Mouse (Mus musculus) intestine, embryonic 15.5 days (tissue): ENCODE data around the gene Fbxl18. TPM values are rescaled to one million over a fixed set of nuclear protein-coding genes. Genes with fewer than 3 reads are reported as not detected.
"Not testable (repeated sequence)": the region's sequence is repeated elsewhere in the genome, so short reads cannot be mapped to it uniquely, and the experiment has no call there.

Experiments used
- ATAC-seq: fragments of 200-750 bp; cut with Nextera tagmentation; 2 replicates; pipeline ENCODE4 v1.8.0; 2017; ENCODE audit warnings: moderate TSS enrichment, moderate library complexity
- H3K27ac ChIP-seq: fragments of 300-500 bp; sonication (generic); 2 replicates; pipeline ENCODE4 v1.5.1; 2015; ENCODE audit warnings: mild to moderate bottlenecking, inconsistent platforms
- H3K27me3 ChIP-seq: fragments of 300-500 bp; sonication (generic); replicated peaks from 2 replicates; pipeline ENCODE4 v1.6.1; 2015; ENCODE audit warnings: inconsistent platforms
- H3K36me3 ChIP-seq: fragments of 300-500 bp; sonication (generic); 2 replicates; pipeline ENCODE4 v1.6.1; 2015; ENCODE audit warnings: inconsistent platforms
- H3K4me1 ChIP-seq: fragments of 300-500 bp; sonication (generic); replicated peaks from 2 replicates; pipeline ENCODE4 v1.6.1; 2015; ENCODE audit warnings: inconsistent platforms
- H3K4me2 ChIP-seq: fragments of 300-500 bp; sonication (generic); replicated peaks from 2 replicates; pipeline ENCODE4 v1.6.1; 2015; ENCODE audit warnings: mild to moderate bottlenecking, inconsistent platforms
- H3K4me3 ChIP-seq: fragments of 300-500 bp; sonication (generic); replicated peaks from 2 replicates; pipeline ENCODE4 v1.5.1; 2015; ENCODE audit warnings: inconsistent platforms
- H3K9ac ChIP-seq: fragments of 300-500 bp; sonication (generic); 2 replicates; pipeline ENCODE4 v1.6.1; 2015; ENCODE audit warnings: inconsistent platforms
- H3K9me3 ChIP-seq: fragments of 300-500 bp; sonication (generic); 2 replicates; pipeline ENCODE4 v1.6.1; 2016; ENCODE audit warnings: inconsistent platforms
- WGBS: fragments of 180-500 bp; shearing (Covaris S2); methylation state at CpG from one replicate; pipeline ENCODE4 v1.1.7; 2015; 5-methylcytosine and 5-hydroxymethylcytosine counted together
- polyA plus RNA-seq: library from polyadenylated mRNA; unstranded; fragments of >200 nt; fragmentation: Nextera tagmentation; extraction: Ambion mirVana; gene quantifications from 2 replicates; pipeline ENCODE4 v1.2.1, GENCODE M21; 2015

Fbxl18 gene
- polyA plus RNA-seq, 1 experiment from 2014 or later, result 11.4 TPM

- no peaks in the 10 kb centered on the region for H3K27me3 ChIP-seq
- H3K4me1 ChIP-seq, result peaks cover 11% of the 10 kb centered on the region
- no peak overlapping the region for H3K9ac ChIP-seq
- WGBS, result 67% methylated on average over 6 of the region's 6 CpGs
- no peaks in the 10 kb centered on the region for H3K9me3 ChIP-seq
- H3K36me3 ChIP-seq, result no peaks in the 10 kb centered on the region; the same call in 1 of the 2 replicates
- no peak overlapping the region for H3K4me2 ChIP-seq
- ATAC-seq, result no peak
- no peak overlapping the region for H3K4me3 ChIP-seq
- no peak overlapping the region for H3K27ac ChIP-seq
Measured at GRCm38 (mm10) chr5:142891396-142891795, 3.8 kb downstream of the Fbxl18 start.

- H3K9ac ChIP-seq, H3K27ac ChIP-seq, H3K4me1 ChIP-seq, ATAC-seq, H3K4me3 ChIP-seq, H3K4me2 ChIP-seq, H3K9me3 ChIP-seq, H3K27me3 ChIP-seq: not testable (repeated sequence)
- WGBS, result 91% methylated on average over 3 of the region's 3 CpGs
- peaks cover 16% of the 10 kb centered on the region for H3K36me3 ChIP-seq
Measured at GRCm38 (mm10) chr5:142887533-142887932, 7.7 kb downstream of the Fbxl18 start.

DNA sequence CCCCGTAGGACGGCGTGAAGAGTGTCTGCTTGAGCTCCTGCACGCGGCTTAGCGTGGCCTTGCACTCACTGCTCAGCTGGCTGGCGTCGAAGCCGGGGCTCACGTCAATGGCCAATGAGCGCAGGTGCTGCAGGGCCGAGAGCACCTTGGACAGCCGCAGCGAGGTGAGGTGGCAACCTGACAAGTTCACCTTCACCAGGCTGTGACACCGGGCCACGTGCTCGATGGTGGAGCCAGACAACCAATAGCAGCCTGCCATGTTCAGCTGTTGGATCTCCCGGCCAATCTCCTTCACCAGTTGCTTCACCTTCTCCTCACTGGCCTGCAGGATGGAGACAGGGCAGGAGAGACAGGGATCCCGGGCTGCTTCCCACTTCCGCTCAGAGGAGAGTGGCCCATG is 8.5 kb downstream of the Fbxl18 start:
- Histone ChIP-seq H3K36me3 (peaks cover 16% of the 10 kb centered on the region), H3K27ac (no peak overlapping the region), H3K27me3 (no peaks in the 10 kb centered on the region), H3K4me2 (no peak overlapping the region), H3K4me3 (no peak overlapping the region), H3K9me3 (no peaks in the 10 kb centered on the region), H3K9ac (no peak overlapping the region), H3K4me1 (no peaks in the 10 kb centered on the region)
- WGBS, result 95% methylated on average over 20 of the region's 20 CpGs
- no peak for ATAC-seq

GRCm38 (mm10) chr5:142886181-142886580 is 9.0 kb downstream of the Fbxl18 start:
- Histone ChIP-seq H3K4me1 (0 out of 2 replicates have a peak, but pooled peaks cover 2% of the 10 kb centered on the region), H3K9me3 (no peaks in the 10 kb centered on the region), H3K9ac (no peak overlapping the region), H3K4me2 (no peak overlapping the region), H3K27me3 (no peaks in the 10 kb centered on the region), H3K27ac (no peak overlapping the region), H3K36me3 (peaks cover 16% of the 10 kb centered on the region), H3K4me3 (no peak overlapping the region)
- WGBS, result 94% methylated on average over 19 of the region's 19 CpGs
- ATAC-seq, result no peak

DNA sequence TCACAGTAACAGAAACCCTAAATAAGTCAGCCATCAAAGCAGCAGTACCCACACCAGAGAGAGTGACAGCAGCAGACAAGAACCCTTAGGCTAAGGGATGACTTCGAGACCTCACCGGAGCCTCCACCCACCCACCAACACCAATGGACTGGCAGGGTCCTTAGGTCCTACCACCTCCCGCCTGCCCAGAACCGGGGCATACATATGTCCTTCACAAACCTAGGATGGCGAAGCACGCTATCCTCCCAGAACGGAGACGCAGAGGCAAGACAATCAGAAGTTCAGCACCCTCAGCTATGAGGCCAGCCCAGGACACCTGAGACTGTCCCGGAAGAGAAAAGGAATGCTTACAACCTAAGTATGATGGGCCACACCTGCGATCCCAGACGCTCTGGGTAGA is 12.8 kb downstream of the Fbxl18 start:
- Histone ChIP-seq H3K9ac (no peak overlapping the region), H3K4me2 (no peak overlapping the region), H3K27ac (no peak overlapping the region), H3K4me3 (no peak overlapping the region), H3K9me3 (no peaks in the 10 kb centered on the region), H3K4me1 (peaks cover 9% of the 10 kb centered on the region; the same call in 1 of the 2 replicates), H3K27me3 (no peaks in the 10 kb centered on the region), H3K36me3 (peaks cover 22% of the 10 kb centered on the region)
- no peak for ATAC-seq
- WGBS, result 94% methylated on average over 11 of the region's 11 CpGs

DNA sequence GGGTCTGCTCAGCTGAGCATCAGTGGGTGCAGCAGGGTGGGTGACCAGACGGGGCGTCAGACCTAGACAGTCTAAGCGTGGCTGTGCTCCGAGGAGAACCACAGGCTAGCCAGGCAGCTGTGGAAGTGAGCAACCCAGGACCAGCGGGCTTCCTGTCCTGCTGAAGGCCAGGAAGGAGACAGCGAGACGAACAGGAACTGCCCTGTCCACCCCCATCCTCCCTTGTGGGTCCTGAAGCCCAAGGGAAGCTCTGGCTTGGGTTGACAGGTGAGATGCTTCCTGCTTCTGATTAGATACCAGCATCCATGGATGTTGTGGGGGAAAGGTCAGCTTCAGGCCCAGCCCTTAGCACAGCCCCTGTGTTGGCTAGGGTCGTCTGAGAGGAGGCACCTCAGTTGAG is 13.3 kb downstream of the Fbxl18 start:
- ATAC-seq, result no peak
- Histone ChIP-seq H3K36me3 (peaks cover 22% of the 10 kb centered on the region), H3K27me3 (no peaks in the 10 kb centered on the region), H3K9ac (no peak overlapping the region), H3K9me3 (no peaks in the 10 kb centered on the region), H3K4me3 (no peak overlapping the region), H3K27ac (peak overlapping the region; percentile 51; the same call in 1 of the 2 replicates), H3K4me1 (peaks cover 9% of the 10 kb centered on the region; the same call in 1 of the 2 replicates), H3K4me2 (no peak overlapping the region)
- WGBS, result 74% methylated on average over 8 of the region's 8 CpGs

- Histone ChIP-seq H3K9me3 (no peaks in the 10 kb centered on the region), H3K36me3 (peaks cover 27% of the 10 kb centered on the region), H3K4me2 (no peak overlapping the region), H3K27ac (peak overlapping the region; percentile 51; the same call in 1 of the 2 replicates), H3K4me3 (no peak overlapping the region), H3K27me3 (no peaks in the 10 kb centered on the region), H3K9ac (no peak overlapping the region; the same call in 1 of the 2 replicates), H3K4me1 (peaks cover 9% of the 10 kb centered on the region; the same call in 1 of the 2 replicates)
- ATAC-seq, result no peak
- WGBS, result 26% methylated on average over 13 of the region's 13 CpGs
Measured at GRCm38 (mm10) chr5:142880806-142881516, 14.3 kb downstream of the Fbxl18 start.

DNA sequence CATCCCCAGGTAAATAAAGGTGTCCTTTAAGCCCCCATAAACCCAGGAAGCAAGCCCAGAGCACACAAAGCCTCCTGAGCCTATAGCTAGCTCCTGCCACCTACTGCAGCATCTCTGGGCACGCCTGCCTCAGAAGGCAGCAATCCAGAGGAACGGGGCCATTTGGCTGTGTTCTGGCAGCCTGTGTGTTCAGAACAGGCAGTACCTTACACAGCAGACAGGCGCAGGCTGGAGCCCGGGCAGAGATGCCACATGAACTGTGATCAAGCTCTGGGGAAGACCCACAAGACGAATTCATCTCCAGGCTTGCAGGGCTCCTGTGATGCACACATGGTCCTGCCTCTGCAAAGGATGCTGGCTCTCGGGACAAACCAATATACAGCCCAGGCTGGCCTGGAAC is 15.0 kb downstream of the Fbxl18 start:
- no peak overlapping the region for H3K4me3 ChIP-seq
- no peak overlapping the region for H3K9ac ChIP-seq
- peaks cover 9% of the 10 kb centered on the region; the same call in 1 of the 2 replicates for H3K4me1 ChIP-seq
- ATAC-seq, result no peak
- no peaks in the 10 kb centered on the region for H3K27me3 ChIP-seq
- H3K36me3 ChIP-seq, result peaks cover 26% of the 10 kb centered on the region; the same call in 1 of the 2 replicates
- no peaks in the 10 kb centered on the region for H3K9me3 ChIP-seq
- 0 out of 2 replicates have a peak overlapping the region, but pooled peaks have one; percentile 51 for H3K27ac ChIP-seq
- WGBS, result 74% methylated on average over 6 of the region's 6 CpGs
- no peak overlapping the region for H3K4me2 ChIP-seq

- no peak overlapping the region for H3K4me2 ChIP-seq
- no peak overlapping the region for H3K4me3 ChIP-seq
- 64% methylated on average over 8 of the region's 8 CpGs for WGBS
- H3K9ac ChIP-seq, result no peak overlapping the region
- peaks cover 9% of the 10 kb centered on the region; the same call in 1 of the 2 replicates for H3K4me1 ChIP-seq
- H3K27me3 ChIP-seq, result no peaks in the 10 kb centered on the region
- no peak overlapping the region for H3K27ac ChIP-seq
- no peaks in the 10 kb centered on the region for H3K9me3 ChIP-seq
- peaks cover 26% of the 10 kb centered on the region; the same call in 1 of the 2 replicates for H3K36me3 ChIP-seq
- ATAC-seq, result peak; percentile 89
Measured at GRCm38 (mm10) chr5:142879318-142880175, 15.7 kb downstream of the Fbxl18 start.

GRCm38 (mm10) chr5:142878570-142878969 is 16.7 kb downstream of the Fbxl18 start:
- no peak for ATAC-seq
- Histone ChIP-seq H3K4me3 (no peak overlapping the region), H3K4me1 (peaks cover 9% of the 10 kb centered on the region; the same call in 1 of the 2 replicates), H3K9ac (no peak overlapping the region), H3K4me2 (no peak overlapping the region), H3K27me3 (no peaks in the 10 kb centered on the region), H3K27ac (no peak overlapping the region), H3K36me3 (peaks cover 24% of the 10 kb centered on the region; the same call in 1 of the 2 replicates), H3K9me3 (no peaks in the 10 kb centered on the region)
- WGBS, result 83% methylated on average over 15 of the region's 15 CpGs

DNA sequence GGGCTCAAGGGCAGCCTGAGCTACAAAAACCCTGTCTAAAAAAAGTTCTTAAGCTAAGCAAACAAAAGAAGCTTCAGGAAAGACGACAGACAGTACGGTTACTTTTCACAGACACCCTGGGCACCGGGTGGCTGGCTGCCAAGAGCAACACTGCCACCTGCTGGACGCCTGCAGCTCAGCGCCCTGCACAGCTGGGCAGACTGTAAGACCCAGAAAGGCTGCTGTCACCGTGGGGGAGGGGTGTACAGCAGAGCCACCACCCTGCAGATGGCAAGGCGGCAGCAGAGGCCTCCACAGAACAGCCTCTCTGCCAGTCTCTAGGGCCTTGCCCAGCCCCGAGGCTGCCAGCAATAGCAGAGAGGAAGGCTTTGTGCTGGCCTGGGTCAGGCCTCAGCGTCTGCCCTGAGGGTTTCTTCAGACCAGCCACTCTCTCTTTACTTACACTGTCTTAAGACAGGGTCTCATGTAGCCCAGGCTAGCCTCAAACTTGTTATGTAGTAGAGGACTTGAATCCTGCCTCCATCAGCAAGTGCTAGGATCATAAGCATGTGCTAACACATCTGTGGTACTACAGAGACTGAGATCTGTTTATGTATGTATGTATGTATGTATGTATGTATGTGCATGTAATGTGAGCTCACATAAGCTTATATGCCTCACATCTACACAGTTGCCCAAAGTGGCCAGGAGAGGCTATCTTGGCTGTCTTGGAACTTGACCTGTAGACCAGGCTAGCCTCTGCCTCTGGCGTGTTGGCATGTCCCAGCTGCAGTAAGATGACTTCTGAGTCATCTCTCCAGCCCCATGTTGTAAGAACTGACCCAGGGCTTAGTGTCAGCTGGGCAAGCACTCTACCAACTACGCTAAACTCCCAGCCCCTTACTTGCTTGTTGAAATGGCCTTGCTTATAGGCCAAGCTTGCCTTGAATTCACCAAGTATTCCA is 17.6 kb downstream of the Fbxl18 start:
- ATAC-seq, result peak; percentile 75
- Histone ChIP-seq H3K4me3 (no peak overlapping the region), H3K27ac (no peak overlapping the region), H3K4me2 (no peak overlapping the region), H3K9ac (no peak overlapping the region), H3K4me1 (peaks cover 9% of the 10 kb centered on the region; the same call in 1 of the 2 replicates), H3K36me3 (peaks cover 24% of the 10 kb centered on the region; the same call in 1 of the 2 replicates), H3K27me3 (no peaks in the 10 kb centered on the region), H3K9me3 (no peaks in the 10 kb centered on the region)
- 33% methylated on average over 11 of the region's 11 CpGs for WGBS
